ENCODE assay signal across 22 mouse cellular contexts in genomic region chr7:97775923-97776322, GRCm38 (mm10).
"Had no signal": no experiment of that assay in that cellular context is flagged by ENCODE, and none has a peak within 500 bp of the region (broad histone marks: within the 10 kb centered on the region; RNA-seq: fewer than 3 reads in every experiment).

No protein-coding gene starts in this region.

- H3K27me3 ChIP-seq: kidney, embryonic 15.5 days; limb, embryonic 12.5 days; limb, embryonic 15.5 days; lung, embryonic 15.5 days; midbrain, embryonic 12.5 days; midbrain, embryonic 15.5 days; stomach, embryonic 15.5 days had no signal

- H3K36me3 ChIP-seq: kidney, embryonic 15.5 days; limb, embryonic 12.5 days; limb, embryonic 15.5 days; lung, embryonic 15.5 days; midbrain, embryonic 12.5 days; midbrain, embryonic 15.5 days; stomach, embryonic 15.5 days had no signal

- ATAC-seq: inflammation-experienced regulatory T-cells, adult 6 months; intestine, embryonic 16.5 days; midbrain, embryonic 15.5 days had no signal

- H3K9ac ChIP-seq: kidney, embryonic 15.5 days; limb, embryonic 12.5 days; limb, embryonic 15.5 days; liver, embryonic 14.5 days; lung, embryonic 15.5 days; midbrain, embryonic 12.5 days; midbrain, embryonic 15.5 days; stomach, embryonic 15.5 days had no signal

- H3K4me1 ChIP-seq: kidney, embryonic 15.5 days; limb, embryonic 12.5 days; limb, embryonic 15.5 days; lung, embryonic 15.5 days; midbrain, embryonic 12.5 days; midbrain, embryonic 15.5 days; stomach, embryonic 15.5 days had no signal

- H3K27ac ChIP-seq: kidney, embryonic 15.5 days; left cerebral cortex, adult 2 months; limb, embryonic 12.5 days; limb, embryonic 15.5 days; liver, embryonic 14.5 days; lung, embryonic 15.5 days; macrophage; midbrain, embryonic 12.5 days; midbrain, embryonic 15.5 days; stomach, embryonic 15.5 days had no signal

- H3K4me2 ChIP-seq: kidney, embryonic 15.5 days; limb, embryonic 12.5 days; limb, embryonic 15.5 days; liver, embryonic 11.5 days; lung, embryonic 15.5 days; midbrain, embryonic 12.5 days; midbrain, embryonic 15.5 days; stomach, embryonic 15.5 days had no signal

- H3K9me3 ChIP-seq: limb, embryonic 12.5 days; limb, embryonic 15.5 days; lung, embryonic 15.5 days; midbrain, embryonic 12.5 days; midbrain, embryonic 15.5 days; stomach, embryonic 15.5 days had no signal

- H3K4me3 ChIP-seq: kidney, embryonic 15.5 days; left cerebral cortex, adult 2 months; limb, embryonic 12.5 days; limb, embryonic 15.5 days; lung, embryonic 15.5 days; midbrain, embryonic 12.5 days; midbrain, embryonic 15.5 days; stomach, embryonic 15.5 days had no signal

- DNase-seq: kidney, adult 18-20 months; layer of hippocampus, adult 9-11 months; layer of hippocampus, postnatal 36 days; lung, adult 18-20 months; lung, postnatal 14 days; right cerebral cortex, adult 18-20 months; right cerebral cortex, postnatal 14 days; right cerebral cortex, postnatal 4 days; thymus, postnatal 25 days had no signal
